Mouse (Mus musculus) kidney, adult 2 months (tissue): Measurements from ENCODE around the gene Galnt5. TPM values are rescaled to one million over a fixed set of nuclear protein-coding genes. Genes with fewer than 3 reads are reported as not detected.
A peak's percentile ranks its signal among the peaks of the same experiment; 100 is the strongest.

Experiments used
- DNase-seq: peaks from one replicate; pipeline ENCODE4 v3.0.0; 2021
- H3K27ac ChIP-seq: fragments of 200-500 bp; 2 replicates; pipeline ENCODE4 v1.5.1; 2012; ENCODE audit warnings: low read depth, low read length, control low read depth, inconsistent platforms; ENCODE audit not compliant: insufficient read depth
- H3K27me3 ChIP-seq: fragments of 200-500 bp; replicated peaks from 2 replicates; pipeline ENCODE4 v1.6.1; 2012; ENCODE audit warnings: mild to moderate bottlenecking, moderate library complexity, low read length, inconsistent platforms; ENCODE audit not compliant: control insufficient read depth, insufficient read depth
- H3K36me3 ChIP-seq: fragments of 200-500 bp; 2 replicates; pipeline ENCODE4 v1.6.1; 2012; ENCODE audit warnings: mild to moderate bottlenecking, moderate library complexity, low read length, inconsistent platforms; ENCODE audit not compliant: control insufficient read depth, insufficient read depth
- H3K4me1 ChIP-seq: fragments of 200-500 bp; 2 replicates; pipeline ENCODE4 v1.6.1; 2011; ENCODE audit warnings: low read length; ENCODE audit not compliant: control insufficient read depth, insufficient read depth
- H3K4me3 ChIP-seq: fragments of 200-500 bp; 2 replicates; pipeline ENCODE4 v1.5.1; 2011; ENCODE audit warnings: mild to moderate bottlenecking, low read depth, low read length, control low read depth; ENCODE audit not compliant: insufficient read depth
- CTCF ChIP-seq: fragments of 200-500 bp; conservative IDR thresholded peaks from 2 replicates; pipeline ENCODE4 v1.5.1; 2011; ENCODE audit warnings: low read depth, mild to moderate bottlenecking, control low read depth, low read length, moderate library complexity, mixed read lengths; ENCODE audit not compliant: insufficient read depth, insufficient read length
- POLR2A ChIP-seq: fragments of 200-500 bp; IDR thresholded peaks from one replicate; pipeline ENCODE4 v1.6.1; 2011; ENCODE audit warnings: low read depth, low read length, control low read depth
- WGBS: fragments of 180-500 bp; shearing (Covaris S2); methylation state at CpG from one replicate; pipeline ENCODE4 v1.1.7; 2018; 5-methylcytosine and 5-hydroxymethylcytosine counted together
- polyA plus RNA-seq: library from polyadenylated mRNA; depleted of rRNA; stranded (reverse); fragments of >200 nt; gene quantifications from 2 replicates; pipeline ENCODE4 v1.2.3, GENCODE M21; 2012

The Galnt5 gene
- polyA plus RNA-seq, 1 experiment: 0.02 TPM

DNA sequence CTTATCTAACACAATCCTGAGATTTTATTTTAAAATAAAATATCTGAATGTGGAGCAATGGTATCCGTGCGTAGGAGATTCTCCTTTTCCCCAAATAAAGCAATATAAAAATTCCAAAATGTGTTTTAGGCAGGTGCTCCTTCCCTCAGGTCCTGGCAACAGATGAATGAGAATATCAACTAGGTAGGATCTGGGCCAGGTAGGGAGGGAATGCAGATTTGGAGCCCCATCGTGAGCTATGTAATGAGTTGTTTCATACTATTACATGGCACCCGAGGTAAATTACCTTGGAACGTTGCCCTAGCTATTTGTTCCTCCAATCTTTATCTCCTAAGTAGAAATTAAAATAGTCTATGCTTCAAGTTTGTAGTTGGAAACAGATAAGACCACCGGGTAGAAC, 25.9 kb downstream of the Galnt5 start:
- Histone ChIP-seq H3K4me1 (no peaks in the 10 kb centered on the region), H3K27ac (no peak overlapping the region), H3K36me3 (no peaks in the 10 kb centered on the region), H3K27me3 (no peaks in the 10 kb centered on the region), H3K4me3 (no peak overlapping the region)
- DNase-seq: no peak
- WGBS: 84% methylated on average over 6 of the region's 6 CpGs
- no peak for TF ChIP-seq CTCF
- no peak for TF ChIP-seq POLR2A

DNA sequence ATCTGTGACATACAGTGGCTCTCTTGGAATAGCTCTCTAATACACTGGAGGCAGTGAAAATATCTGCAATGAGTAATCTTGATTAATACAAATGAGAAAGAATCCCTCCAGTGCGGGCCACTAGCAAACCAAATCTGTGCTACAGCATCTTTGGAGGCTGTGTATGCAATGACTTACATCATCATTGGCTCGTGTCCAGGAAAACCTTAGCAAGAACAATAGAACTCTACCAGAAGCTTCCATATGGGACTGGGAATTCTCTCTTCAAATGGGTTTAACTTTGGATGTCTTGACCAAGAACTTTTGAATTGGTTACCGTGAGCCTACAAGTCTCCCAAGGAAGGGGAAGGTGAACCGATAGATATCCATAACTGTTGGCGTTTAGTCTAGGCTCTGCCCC, 29.1 kb downstream of the Galnt5 start:
- H3K27ac ChIP-seq: no peak overlapping the region
- no peaks in the 10 kb centered on the region for H3K4me1 ChIP-seq
- no peak for DNase-seq
- H3K27me3 ChIP-seq: no peaks in the 10 kb centered on the region
- H3K36me3 ChIP-seq: no peaks in the 10 kb centered on the region
- H3K4me3 ChIP-seq: no peak overlapping the region
- WGBS: 87% methylated on average over 5 of the region's 5 CpGs
- TF ChIP-seq POLR2A (no peak), CTCF (no peak)

DNA sequence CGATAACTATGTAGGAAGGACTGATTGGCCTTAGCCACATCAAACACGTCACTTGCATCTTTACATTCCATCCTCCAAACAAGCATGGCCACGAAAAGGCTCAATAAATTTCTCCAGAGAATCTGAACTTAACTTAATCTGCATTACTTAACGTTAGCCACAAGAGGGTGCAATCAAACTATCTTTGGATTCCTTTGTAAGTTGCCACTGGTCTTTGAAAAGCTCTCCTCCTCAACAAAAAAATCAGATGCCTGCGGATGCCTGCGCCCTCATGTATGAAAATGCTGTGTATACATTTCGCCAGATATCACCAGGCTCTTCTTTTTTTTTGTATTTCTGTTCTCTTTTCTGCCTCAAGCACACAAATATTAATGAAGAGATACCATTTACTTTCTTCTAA, 31.7 kb downstream of the Galnt5 start:
- peak; percentile 8 for DNase-seq
- Histone ChIP-seq H3K27ac (no peak overlapping the region), H3K27me3 (no peaks in the 10 kb centered on the region), H3K4me3 (no peak overlapping the region), H3K4me1 (no peaks in the 10 kb centered on the region), H3K36me3 (no peaks in the 10 kb centered on the region)
- WGBS: 19% methylated on average over 7 of the region's 7 CpGs
- no peak for TF ChIP-seq POLR2A
- TF ChIP-seq CTCF: no peak

DNA sequence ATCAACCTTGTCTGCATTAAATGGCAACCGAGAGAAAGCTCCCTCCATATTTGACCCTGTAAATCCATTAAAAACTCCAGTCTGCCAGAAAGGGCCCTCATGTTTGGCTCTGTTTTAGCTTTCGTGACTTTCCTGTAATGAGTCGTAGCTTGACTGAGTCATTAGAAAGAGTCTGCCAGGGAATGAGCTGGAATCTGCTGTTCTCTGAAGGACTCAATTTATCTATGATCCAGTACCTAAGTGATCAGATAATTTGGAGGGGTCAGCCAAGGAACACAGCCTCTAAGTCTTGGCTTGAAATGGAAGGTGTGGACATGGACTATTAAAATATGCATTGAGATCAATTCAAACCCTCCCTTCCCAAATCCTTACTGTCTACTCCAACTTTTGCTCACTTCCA, 33.7 kb downstream of the Galnt5 start:
- Histone ChIP-seq H3K27ac (no peak overlapping the region), H3K4me1 (no peaks in the 10 kb centered on the region), H3K36me3 (no peaks in the 10 kb centered on the region), H3K4me3 (no peak overlapping the region), H3K27me3 (no peaks in the 10 kb centered on the region)
- no peak for DNase-seq
- WGBS: 84% methylated on average over 3 of the region's 3 CpGs
- TF ChIP-seq CTCF (no peak), POLR2A (no peak)

DNA sequence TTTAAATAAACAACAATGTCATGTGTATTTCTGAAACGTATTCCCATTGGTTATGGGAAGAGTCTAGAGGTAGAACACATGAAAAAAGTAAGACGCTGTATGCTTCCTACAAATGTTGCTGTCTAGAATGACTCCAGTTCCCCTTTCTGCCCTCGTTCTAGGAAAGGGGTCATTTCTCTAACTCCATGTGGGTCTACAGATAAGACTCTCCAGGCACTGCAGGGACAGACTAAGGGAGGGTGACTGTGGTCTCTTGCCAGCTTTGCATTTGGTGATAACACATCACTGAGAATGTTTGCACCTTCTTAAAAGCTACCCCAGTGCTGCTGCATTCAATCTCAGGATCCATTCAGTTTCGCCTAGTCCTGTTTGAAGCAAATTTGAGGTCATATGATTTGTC, 38.0 kb downstream of the Galnt5 start:
- Histone ChIP-seq H3K36me3 (no peaks in the 10 kb centered on the region), H3K4me3 (no peak overlapping the region), H3K27ac (no peak overlapping the region), H3K27me3 (no peaks in the 10 kb centered on the region; the same call in 1 of the 2 replicates), H3K4me1 (no peaks in the 10 kb centered on the region)
- DNase-seq: no peak
- TF ChIP-seq CTCF (no peak), POLR2A (no peak)
- WGBS: 87% methylated on average over 4 of the region's 4 CpGs

DNA sequence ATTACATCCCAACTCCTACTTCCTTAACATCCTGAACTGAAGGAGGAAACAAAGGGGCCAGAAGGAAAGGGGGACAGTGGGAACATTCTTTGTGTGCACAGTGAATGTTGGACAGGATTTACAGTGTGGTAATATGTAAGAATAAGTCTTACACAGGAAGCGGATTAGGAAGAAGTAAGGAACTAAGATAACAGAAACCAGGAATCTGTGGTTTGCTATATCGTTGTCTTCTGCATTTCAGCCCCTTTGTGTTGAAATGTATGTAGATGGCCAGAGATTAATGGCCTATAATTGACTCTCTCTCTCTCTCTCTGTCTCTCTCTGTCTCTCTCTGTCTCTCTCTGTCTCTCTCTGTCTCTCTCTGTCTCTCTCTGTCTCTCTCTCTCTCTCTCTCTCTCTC, 39.2 kb downstream of the Galnt5 start:
- TF ChIP-seq CTCF: no peak
- no peak for TF ChIP-seq POLR2A
- H3K36me3 ChIP-seq: no peaks in the 10 kb centered on the region
- H3K4me3 ChIP-seq: no peak overlapping the region
- DNase-seq: no peak
- no peaks in the 10 kb centered on the region for H3K4me1 ChIP-seq
- WGBS: 61% methylated on average over 2 of the region's 2 CpGs
- H3K27ac ChIP-seq: no peak overlapping the region
- H3K27me3 ChIP-seq: no peaks in the 10 kb centered on the region; the same call in 1 of the 2 replicates

DNA sequence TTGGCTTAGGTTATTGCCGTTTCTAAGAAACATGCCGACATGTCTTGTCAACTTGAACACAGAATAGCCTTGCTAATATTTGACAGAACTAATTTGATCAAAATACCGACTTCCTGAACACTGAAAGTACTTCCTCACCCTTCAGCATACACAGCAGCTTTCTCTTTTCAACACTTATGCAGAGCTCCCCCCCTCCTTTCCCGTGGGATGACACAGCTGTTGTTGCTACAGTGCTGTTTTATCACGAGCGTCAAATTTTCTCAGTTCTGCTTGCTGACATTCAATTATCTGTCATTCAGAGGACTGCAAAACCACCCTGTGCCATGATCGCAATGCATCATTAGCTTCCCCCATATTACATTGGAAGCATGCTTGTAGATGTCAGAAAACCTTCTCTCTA, 44.2 kb downstream of the Galnt5 start:
- Histone ChIP-seq H3K36me3 (no peaks in the 10 kb centered on the region), H3K4me1 (no peaks in the 10 kb centered on the region), H3K27ac (no peak overlapping the region), H3K4me3 (no peak overlapping the region), H3K27me3 (no peaks in the 10 kb centered on the region; the same call in 1 of the 2 replicates)
- no peak for TF ChIP-seq CTCF
- TF ChIP-seq POLR2A: no peak
- no peak for DNase-seq
- 39% methylated on average over 7 of the region's 7 CpGs for WGBS

DNA sequence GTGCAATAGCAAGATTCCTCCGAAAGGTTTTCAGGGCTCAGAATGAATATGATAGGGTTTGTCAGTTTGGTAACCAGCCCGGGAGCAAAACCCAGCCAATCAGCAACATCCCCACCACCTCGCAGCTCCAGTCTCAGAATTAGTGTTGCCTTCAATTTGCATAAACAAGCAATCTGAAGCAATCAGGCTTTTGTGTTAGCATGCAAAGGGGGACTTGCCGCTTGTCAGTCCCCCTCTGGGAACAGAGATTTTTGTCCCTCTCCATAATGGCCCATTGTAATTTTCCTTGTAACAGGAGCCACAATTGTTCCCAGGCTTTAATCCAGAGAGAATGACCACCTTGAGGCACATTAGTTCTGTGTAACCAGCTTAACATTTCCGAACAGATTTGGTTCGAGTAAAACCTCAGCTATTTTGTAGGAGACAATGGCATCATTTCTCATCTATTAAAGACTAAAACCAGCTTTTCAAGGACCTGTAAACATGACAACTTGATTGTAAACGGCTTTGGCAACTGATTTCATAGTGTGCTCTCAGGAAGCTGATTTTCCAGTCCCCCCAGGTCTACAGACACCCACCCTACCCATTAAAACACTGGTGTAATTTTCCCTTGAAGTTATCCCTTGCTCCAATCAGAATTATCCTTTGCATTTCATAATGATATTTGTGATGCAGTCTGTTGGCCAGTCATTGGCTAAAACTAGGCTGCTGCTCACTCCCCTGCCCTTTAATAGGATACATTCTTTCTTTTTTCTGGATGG, 55.3 kb downstream of the Galnt5 start, which contains the start of gene Ermn:
Ermn (minus strand) TSS at position 44 of the 761 bp plus-strand sequence.
- Histone ChIP-seq H3K27ac (no peak within 1 kb of the TSS), H3K4me3 (no peak within 1 kb of the TSS), H3K36me3 (no peaks in the 10 kb centered on the region), H3K27me3 (no peaks in the 10 kb centered on the region), H3K4me1 (no peaks in the 10 kb centered on the region)
- TF ChIP-seq POLR2A (no peak), CTCF (no peak)
- 45% methylated on average over 7 of the region's 7 CpGs for WGBS
- no peak for DNase-seq
